Mouse (Mus musculus) heart, postnatal 14 days (tissue): ENCODE results near the gene Zfp667. TPM values are rescaled to one million over a fixed set of nuclear protein-coding genes. Genes with fewer than 3 reads are reported as not detected.
A peak's percentile ranks its signal among the peaks of the same experiment; 100 is the strongest.
"Not testable (repeated sequence)": the region's sequence is repeated elsewhere in the genome, so short reads cannot be mapped to it uniquely, and the experiment has no call there.

Experiments
- DNase-seq, 2 experiments: peaks; one replicate each; pipeline ENCODE4 v3.0.0; 2021 to 2022
- intact Hi-C: fragments of 180-260 bp; cut with DNase I; formaldehyde crosslinking; loops from one replicate; pipeline ENCODE4 v1.15.1; 2025
- total RNA-seq, 2 experiments: library from RNA; stranded (reverse); gene quantifications; 2 replicates each; pipeline ENCODE4 v1.2.3; 2021

The Zfp667 gene
- total RNA-seq, 2 experiments from 2014 or later = 3.2 to 3.5 TPM

DNA sequence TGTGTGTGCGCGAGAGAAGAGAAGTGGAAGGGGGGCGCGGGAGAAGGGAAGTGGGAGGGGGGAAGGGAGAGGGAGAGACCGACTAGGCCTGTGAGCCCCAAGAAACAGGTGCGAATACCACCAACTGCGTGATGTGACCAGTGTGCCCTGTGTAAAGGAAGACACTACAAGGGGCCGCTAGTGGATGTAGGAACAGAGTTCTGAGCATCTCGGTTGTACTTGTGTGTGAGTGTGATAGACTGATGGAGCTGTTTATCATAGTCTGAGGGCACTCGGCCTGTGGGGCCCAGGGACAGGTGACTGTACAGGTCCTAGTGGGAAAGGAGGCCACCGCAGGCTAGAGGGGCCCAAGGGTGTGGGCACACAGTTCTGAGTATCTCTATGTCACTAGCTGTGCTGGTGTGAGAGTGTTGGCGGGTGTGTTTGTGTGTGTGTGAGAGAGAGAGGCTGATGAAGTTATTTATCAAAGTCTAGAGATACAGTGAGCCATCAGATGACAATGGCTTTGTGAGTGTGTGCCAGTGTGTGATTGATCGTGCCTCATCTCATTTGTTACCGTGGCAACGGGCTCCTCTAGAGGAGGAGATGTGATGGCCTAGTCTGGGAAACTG lies 647 bp downstream of the Zfp667 start:
- intact Hi-C loops = loop anchor here (5.0 kb wide), 1 partner anchor 150 kb away; no protein-coding TSS in a partner anchor
- peak in 1 of 2 experiments; percentile 3 for DNase-seq

DNA sequence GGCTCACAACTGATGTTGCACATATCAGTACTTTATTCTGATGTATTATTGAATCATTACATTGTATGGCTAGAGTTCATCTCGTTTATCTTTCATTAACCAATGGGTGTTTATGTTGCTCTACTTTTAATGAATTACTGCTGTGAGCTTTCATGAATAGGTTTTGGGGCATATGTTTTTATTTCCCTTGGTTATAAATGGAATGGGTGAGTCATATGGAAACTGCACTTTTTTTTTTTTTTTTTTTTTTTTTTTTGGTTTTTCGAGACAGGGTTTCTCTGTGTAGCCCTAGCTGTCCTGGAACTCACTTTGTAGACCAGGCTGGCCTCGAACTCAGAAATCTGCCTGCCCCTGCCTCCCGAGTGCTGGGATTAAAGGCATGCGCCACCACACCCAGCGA lies 4.7 kb downstream of the Zfp667 start:
- intact Hi-C loops, DNase-seq: not testable (repeated sequence)

DNA sequence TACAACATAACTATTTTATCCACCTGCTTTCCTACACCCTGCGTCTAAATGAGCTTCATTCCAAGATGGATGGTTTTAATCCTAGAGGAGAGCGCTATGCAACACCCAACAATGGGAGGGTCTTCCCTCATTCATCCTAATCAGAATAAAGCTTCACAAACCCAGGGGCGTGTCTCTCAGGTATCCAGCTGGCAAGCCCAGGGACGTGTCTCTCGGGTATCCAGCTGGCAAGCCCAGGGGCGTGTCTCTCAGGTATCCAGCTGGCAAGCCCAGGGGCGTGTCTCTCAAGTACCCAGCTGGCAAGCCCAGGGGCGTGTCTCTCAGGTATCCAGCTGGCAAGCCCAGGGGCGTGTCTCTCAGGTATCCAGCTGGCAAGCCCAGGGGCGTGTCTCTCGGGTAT lies 14.4 kb downstream of the Zfp667 start:
- DNase-seq, intact Hi-C loops: not testable (repeated sequence)

DNA sequence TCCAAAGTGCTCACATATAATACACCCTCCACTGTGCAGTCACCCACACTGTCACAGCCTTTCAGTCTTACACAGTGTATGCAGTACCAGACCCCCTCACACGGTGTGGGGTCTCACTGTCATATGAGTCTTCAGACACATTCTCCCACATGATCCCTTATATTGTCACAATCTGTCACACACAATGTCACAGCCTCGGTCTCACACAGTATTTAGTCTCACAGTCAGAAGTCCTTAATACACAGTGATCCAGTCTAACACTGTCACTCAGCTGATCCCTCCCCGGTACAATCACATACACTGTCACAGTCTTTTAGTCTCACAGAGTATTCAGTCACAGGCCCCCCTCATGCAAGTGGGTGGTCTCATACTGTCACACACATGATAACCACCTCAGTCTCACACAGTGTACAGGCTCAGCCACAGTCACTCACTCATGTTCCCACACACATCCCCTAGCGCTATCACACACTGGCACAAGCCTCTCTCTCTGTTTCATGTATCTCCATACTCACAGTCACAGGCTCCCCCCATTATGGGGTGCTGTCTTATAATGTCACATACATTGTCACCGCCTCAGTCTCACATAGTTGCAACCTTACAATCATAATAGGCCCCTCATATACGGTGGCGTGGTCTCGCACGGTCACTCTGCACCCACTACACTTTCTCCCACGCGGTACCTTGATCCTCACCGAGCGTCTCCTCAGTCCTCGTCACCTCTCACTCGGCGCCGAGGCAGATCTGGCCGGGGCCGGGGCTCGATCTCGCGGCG lies 44.3 kb downstream of the Zfp667 start:
- intact Hi-C loops = no loop called here
- no peak for DNase-seq

DNA sequence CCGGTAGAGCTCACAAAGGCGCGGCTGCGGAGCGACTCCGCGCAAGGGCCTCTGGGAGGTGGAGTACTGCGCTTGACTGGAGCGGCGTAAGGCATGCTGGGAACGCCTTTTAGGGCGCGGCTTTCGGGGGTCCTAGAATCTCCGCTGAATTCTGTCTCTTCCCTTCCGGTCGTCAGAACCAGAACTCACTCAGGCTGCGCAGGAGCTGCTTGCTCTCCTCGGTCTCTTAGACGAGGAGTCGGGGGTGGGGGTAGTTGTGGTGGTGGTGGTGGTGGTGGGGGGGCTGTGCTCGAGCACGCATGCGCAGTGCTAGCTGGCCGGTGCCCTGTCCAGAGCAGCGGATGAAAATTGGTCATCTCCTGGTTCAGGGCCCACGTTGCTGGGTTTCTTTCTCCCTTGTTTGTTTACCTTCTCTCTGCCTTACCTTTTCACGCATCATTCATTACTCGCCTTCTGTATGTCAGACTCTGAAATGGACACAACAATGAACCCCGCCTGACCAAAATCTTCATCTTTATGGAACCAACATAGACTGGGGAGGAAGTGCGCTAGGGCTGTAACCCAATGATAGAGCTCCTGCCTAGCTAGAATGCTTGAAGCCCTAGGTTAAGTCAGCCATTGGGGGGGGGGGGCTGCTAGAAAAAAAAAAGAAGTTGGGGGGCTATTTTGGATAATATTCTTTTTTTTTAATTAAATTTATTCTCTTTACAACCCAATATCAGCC lies 45.0 kb downstream of the Zfp667 start, which contains the start of gene Zfp583:
Gene Zfp583, minus strand, starts transcription at position 53 of the 724 bp plus-strand sequence.
- intact Hi-C loops = no loop called here
- DNase-seq = peak; percentile 79 to 83

DNA sequence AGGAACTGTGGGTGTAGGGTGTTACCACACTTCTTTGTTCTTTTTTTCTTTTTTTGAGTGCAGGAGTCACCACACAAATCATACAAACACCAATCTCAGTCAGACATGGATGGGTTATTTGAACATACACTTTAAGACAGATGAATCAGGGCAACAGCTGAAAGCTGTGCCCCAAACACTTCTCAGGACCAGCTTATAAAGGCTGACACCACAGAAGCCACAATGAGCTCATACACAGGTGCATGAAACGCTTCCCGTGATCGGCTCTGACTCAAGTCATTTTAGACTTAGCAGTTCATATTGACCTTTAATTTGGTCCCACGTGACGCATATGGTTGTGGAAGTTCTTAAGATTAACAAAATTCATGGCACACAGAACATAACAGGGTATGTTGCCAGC lies 53.5 kb downstream of the Zfp667 start:
- intact Hi-C loops = no loop called here
- DNase-seq = no peak

DNA sequence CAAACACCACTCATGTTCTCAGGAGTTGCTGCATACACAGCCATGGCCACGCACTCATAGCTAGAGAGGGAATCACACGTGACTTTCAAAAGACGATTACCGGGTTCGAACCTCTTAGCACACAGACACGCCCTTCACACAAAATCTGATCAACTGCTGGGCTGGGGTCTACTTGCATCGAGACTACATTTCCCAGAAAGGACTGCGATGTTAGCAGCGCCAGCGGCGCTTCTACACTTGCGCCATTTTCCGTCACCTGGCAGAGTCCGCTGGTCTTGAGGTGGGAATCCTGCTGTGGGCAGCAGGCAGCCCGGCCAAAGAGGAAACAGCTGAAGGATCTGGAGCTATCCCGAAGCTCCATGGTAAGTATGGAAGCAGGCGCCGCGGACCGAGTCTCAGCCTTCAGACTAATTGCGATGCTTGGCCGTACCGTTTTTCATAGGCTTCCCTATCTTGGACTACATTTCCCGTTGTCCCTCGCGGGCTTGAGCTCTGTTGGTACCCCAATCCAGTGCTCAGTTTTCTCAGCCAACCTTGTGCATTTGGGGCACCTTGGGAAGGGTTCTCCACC lies 57.2 kb downstream of the Zfp667 start, which contains the start of gene Gm3854:
Gene Gm3854, plus strand, starts transcription at position 259 of the 571 bp plus-strand sequence.
- peak; percentile 19 to 47 for DNase-seq
- intact Hi-C loops = no loop called here

DNA sequence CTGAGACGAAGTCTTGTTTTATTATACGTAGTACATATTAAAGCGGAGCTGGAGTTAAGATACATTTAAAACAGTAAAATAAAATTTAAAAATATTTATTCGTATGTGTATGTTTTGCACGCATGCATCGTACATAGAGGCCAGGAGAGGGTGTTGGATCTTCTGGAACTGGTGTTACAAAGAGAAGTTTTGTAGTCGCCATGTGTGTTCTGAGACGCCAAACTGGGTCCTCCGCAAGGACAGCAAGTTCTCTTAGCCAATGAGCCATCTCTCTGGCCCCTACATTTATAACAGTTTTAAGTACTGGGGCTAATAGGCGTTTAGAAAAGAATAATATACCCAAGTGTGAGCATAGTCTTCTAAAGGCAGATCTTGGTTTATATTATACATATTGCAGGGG lies 57.7 kb downstream of the Zfp667 start:
- intact Hi-C loops = no loop called here
- DNase-seq = no peak

Other genes starting within 250 kb of the Zfp667 start
- not detected for gene Nlrp4c, start 241.4 kb upstream of the Zfp667 start, total RNA-seq
- gene Zfp787, start 130.6 kb upstream of the Zfp667 start, total RNA-seq = 10 to 100 TPM; 37.8 to 38.9 TPM
- gene Zfp444, start 114.4 kb upstream of the Zfp667 start, total RNA-seq = 10 to 100 TPM; 10.3 to 11.5 TPM
- gene Galp, start 89.5 kb upstream of the Zfp667 start, total RNA-seq = not detected
- not detected for gene Zscan5b, start 64.3 kb upstream of the Zfp667 start, total RNA-seq
- not detected for gene Epp13, start 33.9 kb upstream of the Zfp667 start, total RNA-seq
- 1 to 10 TPM; 1.0 to 1.5 TPM for gene Zfp583, start 44.7 kb downstream of the Zfp667 start, total RNA-seq
- gene Gm3854, start 57.2 kb downstream of the Zfp667 start, total RNA-seq = under 1 TPM; 0.22 to 0.32 TPM
- 1 to 10 TPM; 2.2 to 2.4 TPM for gene Zfp78, start 76.7 kb downstream of the Zfp667 start, total RNA-seq
- gene Zfp28, start 96.7 kb downstream of the Zfp667 start, total RNA-seq = 1 to 10 TPM; 2.6 to 3.2 TPM
- not detected for gene Smim17, start 112.1 kb downstream of the Zfp667 start, total RNA-seq
- gene Gm20715, start 123.7 kb downstream of the Zfp667 start, total RNA-seq = not detected
- gene Olfr1344, start 152.1 kb downstream of the Zfp667 start, total RNA-seq = not detected
- gene Olfr1336, start 169.6 kb downstream of the Zfp667 start, total RNA-seq = not detected
- not detected for gene Olfr1346, start 180.5 kb downstream of the Zfp667 start, total RNA-seq
- not detected for gene Olfr5, start 200.4 kb downstream of the Zfp667 start, total RNA-seq
- not detected for gene Olfr1347, start 213.2 kb downstream of the Zfp667 start, total RNA-seq
- not detected for gene Olfr1348, start 222.2 kb downstream of the Zfp667 start, total RNA-seq
- not detected for gene Olfr1349, start 236.4 kb downstream of the Zfp667 start, total RNA-seq